ENCODE assay signal across 8 mouse cellular contexts in genomic region chr7:34798441-34799403, GRCm38 (mm10). TPM values are rescaled to one million over a fixed set of nuclear protein-coding genes. Genes with fewer than 3 reads are reported as not detected.
DNase-seq lines count a peak whose midpoint lies in the region; ATAC-seq and TF ChIP-seq lines count a peak whose summit lies in the region.

No protein-coding gene starts in this region.

- H3K27ac ChIP-seq in intestine, embryonic 14.5 days (ENCODE audit: low read depth) = no peak overlapping the region
- H3K27ac ChIP-seq in intestine, postnatal 0 days (ENCODE audit: low read depth, low read length) = no peak overlapping the region
- H3K27ac ChIP-seq in hindbrain, embryonic 11.5 days (ENCODE audit: low read depth, low read length) = peak overlapping the region; percentile 56

- no peak overlapping the region for H3K4me3 ChIP-seq in intestine, embryonic 14.5 days (ENCODE audit: low read depth, low read length)
- no peak overlapping the region for H3K4me3 ChIP-seq in intestine, postnatal 0 days (ENCODE audit: low read depth, low read length)
- H3K4me3 ChIP-seq in hindbrain, embryonic 11.5 days (ENCODE audit: low read depth, low read length) = no peak overlapping the region

- no peaks in the 10 kb centered on the region for H3K36me3 ChIP-seq in intestine, embryonic 14.5 days (ENCODE audit: control insufficient read depth, insufficient read depth, low read length)
- no peaks in the 10 kb centered on the region for H3K36me3 ChIP-seq in intestine, postnatal 0 days (ENCODE audit: control insufficient read depth, insufficient read depth)
- no peaks in the 10 kb centered on the region for H3K36me3 ChIP-seq in hindbrain, embryonic 11.5 days (ENCODE audit: control insufficient read depth, insufficient read depth, low read length)

- peaks cover 15% of the 10 kb centered on the region for H3K4me1 ChIP-seq in intestine, embryonic 14.5 days (replicated peaks; ENCODE audit: control insufficient read depth, insufficient read depth, low read length)
- peaks cover 4% of the 10 kb centered on the region; the same call in 1 of the 2 replicates for H3K4me1 ChIP-seq in intestine, postnatal 0 days (replicated peaks; ENCODE audit: control insufficient read depth, insufficient read depth, low read length)
- H3K4me1 ChIP-seq in hindbrain, embryonic 11.5 days (replicated peaks; ENCODE audit: control insufficient read depth, insufficient read depth, low read length) = peaks cover 9% of the 10 kb centered on the region

- H3K9me3 ChIP-seq in intestine, embryonic 14.5 days (ENCODE audit: control insufficient read depth, low read length) = no peaks in the 10 kb centered on the region
- no peaks in the 10 kb centered on the region for H3K9me3 ChIP-seq in intestine, postnatal 0 days (ENCODE audit: control insufficient read depth)
- no peaks in the 10 kb centered on the region for H3K9me3 ChIP-seq in hindbrain, embryonic 11.5 days (ENCODE audit: control insufficient read depth, low read length)

- peak; percentile 63 for DNase-seq in intestine, embryonic 14.5 days (ENCODE audit: low spot score)
- DNase-seq in adrenal gland, postnatal 36 days = peak; percentile 64 to 79
- peak; percentile 46 for DNase-seq in hindbrain, embryonic 11.5 days (ENCODE audit: low spot score)
- peak; percentile 61 for DNase-seq in mesoderm, embryonic 11.5 days (ENCODE audit: low read depth, low spot score)
- DNase-seq in spleen, postnatal 4 days (ENCODE audit: low spot score in 2 of 2) = no peak
- DNase-seq in natural killer cell, adult 2 months (ENCODE audit: low spot score in 2 of 2) = no peak
- DNase-seq in thymus, postnatal 0 days (ENCODE audit: low spot score) = no peak

- TF ChIP-seq CTCF in intestine, postnatal 0 days (IDR thresholded peaks at IDR 0.05; ENCODE audit: low read depth) = no peak

- no peak overlapping the region for H3K9ac ChIP-seq in intestine, embryonic 14.5 days (ENCODE audit: low read length)
- H3K9ac ChIP-seq in intestine, postnatal 0 days (ENCODE audit: low read depth, low read length) = no peak overlapping the region
- H3K9ac ChIP-seq in hindbrain, embryonic 11.5 days (ENCODE audit: low read depth, low read length) = no peak overlapping the region

- peak overlapping the region; percentile 36 for H3K4me2 ChIP-seq in intestine, embryonic 14.5 days (ENCODE audit: low read length)
- H3K4me2 ChIP-seq in intestine, postnatal 0 days (replicated peaks; ENCODE audit: low read depth) = no peak overlapping the region; the same call in 1 of the 2 replicates
- no peak overlapping the region for H3K4me2 ChIP-seq in hindbrain, embryonic 11.5 days (replicated peaks; ENCODE audit: low read depth, low read length)

- 5% methylated on average over 11 of the region's 11 CpGs for WGBS in intestine, embryonic 14.5 days
- 3% methylated on average over 11 of the region's 11 CpGs for WGBS in intestine, postnatal 0 days
- WGBS in hindbrain, embryonic 11.5 days = 9% methylated on average over 11 of the region's 11 CpGs

- ATAC-seq in intestine, embryonic 14.5 days (replicated peaks; ENCODE audit: low FRiP score, low TSS enrichment, low read depth) = no peak; the same call in 1 of the 2 replicates
- no peak for ATAC-seq in intestine, postnatal 0 days
- ATAC-seq in hindbrain, embryonic 11.5 days (ENCODE audit: low FRiP score) = no peak

- H3K27me3 ChIP-seq in intestine, embryonic 14.5 days (replicated peaks; ENCODE audit: control insufficient read depth, insufficient read depth, low read length) = no peaks in the 10 kb centered on the region
- no peaks in the 10 kb centered on the region for H3K27me3 ChIP-seq in intestine, postnatal 0 days (replicated peaks; ENCODE audit: control insufficient read depth, insufficient read depth, low read length)
- H3K27me3 ChIP-seq in hindbrain, embryonic 11.5 days (ENCODE audit: control insufficient read depth, insufficient read depth, low read length) = no peaks in the 10 kb centered on the region

RNA-seq across cellular contexts. Expression of gene Chst8, which starts 13.8 kb away (rescaled TPM):
- 2.8 and 4.3 TPM in 2 replicates for polyA plus RNA-seq in intestine, embryonic 14.5 days (2014; fragmentation: Nextera tagmentation; extraction: Ambion mirVana)
- 2.7 and 3.5 TPM in 2 replicates for polyA plus RNA-seq in intestine, postnatal 0 days (2015; fragmentation: Nextera tagmentation; extraction: Ambion mirVana)
- total RNA-seq in adrenal gland, postnatal 36 days (2021) = 10 to 100 TPM in 1 of 2 experiments, 1 to 10 TPM in 1; 8.6 to 12.4 TPM
- 13.5 and 16.8 TPM in 2 replicates for polyA plus RNA-seq in hindbrain, embryonic 11.5 days (2014; fragmentation: Nextera tagmentation; extraction: Ambion mirVana)
- polyA plus RNA-seq in thymus, postnatal 0 days (2015; fragmentation: Nextera tagmentation; extraction: Ambion mirVana) = 3.6 and 3.8 TPM in 2 replicates

Comparison
In these comparisons a context has a peak if more than half of its experiments do, and no peak if none do; other contexts are left out.
1. DNase-seq: peak in intestine, embryonic 14.5 days (single experiment), adrenal gland, postnatal 36 days (2 of 2), hindbrain, embryonic 11.5 days (single experiment) and mesoderm, embryonic 11.5 days (single experiment); none in spleen, postnatal 4 days (0 of 2), natural killer cell, adult 2 months (0 of 2) and thymus, postnatal 0 days (single experiment).